Mouse (Mus musculus) heart, postnatal 0 days (tissue): ENCODE results near the gene Mplkip. TPM values are rescaled to one million over a fixed set of nuclear protein-coding genes. Genes with fewer than 3 reads are reported as not detected.

Source experiments
- ATAC-seq: fragments of 200-750 bp; cut with Nextera tagmentation; 2 replicates; pipeline ENCODE4 v1.8.0; 2017; ENCODE audit warnings: low read depth, moderate number of reproducible peaks, moderate library complexity; ENCODE audit not compliant: insufficient read depth
- DNase-seq: peaks from one replicate; pipeline ENCODE4 v3.0.0-alpha.2; 2016; ENCODE audit warnings: low spot score
- H3K27ac ChIP-seq: fragments of 300-500 bp; sonication (generic); 2 replicates; pipeline ENCODE4 v1.5.1; 2014; ENCODE audit warnings: low read depth, mild to moderate bottlenecking
- H3K27me3 ChIP-seq: fragments of 300-500 bp; sonication (generic); 2 replicates; pipeline ENCODE4 v1.6.1; 2014; ENCODE audit warnings: low read length, mixed read lengths; ENCODE audit not compliant: control insufficient read depth, insufficient read depth
- H3K36me3 ChIP-seq: fragments of 300-500 bp; sonication (generic); replicated peaks from 2 replicates; pipeline ENCODE4 v1.6.1; 2014; ENCODE audit warnings: low read length, mixed read lengths; ENCODE audit not compliant: control insufficient read depth, insufficient read depth
- H3K4me1 ChIP-seq: fragments of 300-500 bp; sonication (generic); 2 replicates; pipeline ENCODE4 v1.6.1; 2014; ENCODE audit warnings: antibody characterized with exemption; ENCODE audit not compliant: control insufficient read depth, insufficient read depth
- H3K4me2 ChIP-seq: fragments of 300-500 bp; sonication (generic); 2 replicates; pipeline ENCODE4 v1.6.1; 2014; ENCODE audit warnings: low read depth, mild to moderate bottlenecking, low read length, moderate library complexity
- H3K4me3 ChIP-seq: fragments of 300-500 bp; sonication (generic); 2 replicates; pipeline ENCODE4 v1.5.1; 2014; ENCODE audit warnings: low read depth, low read length
- H3K9ac ChIP-seq: fragments of 300-500 bp; sonication (generic); replicated peaks from 2 replicates; pipeline ENCODE4 v1.6.1; 2014; ENCODE audit warnings: low read depth, low read length, mixed read lengths
- H3K9me3 ChIP-seq: fragments of 300-500 bp; sonication (generic); replicated peaks from 2 replicates; pipeline ENCODE4 v1.6.1; 2016; ENCODE audit warnings: low read length; ENCODE audit not compliant: control insufficient read depth
- CTCF ChIP-seq: IDR thresholded peaks from 2 replicates; pipeline ENCODE4 v1.5.1; 2016; ENCODE audit warnings: antibody characterized with exemption, control low read depth, low read depth
- EP300 ChIP-seq: IDR thresholded peaks from 2 replicates; pipeline ENCODE4 v1.6.1; 2016; ENCODE audit warnings: antibody characterized with exemption, low read depth
- WGBS: fragments of 180-500 bp; shearing (Covaris S2); extraction: QIAGEN DNeasy Blood & Tissue Kit; methylation state at CpG from one replicate; pipeline ENCODE4 v1.1.7; 2014; 5-methylcytosine and 5-hydroxymethylcytosine counted together
- polyA plus RNA-seq: library from polyadenylated mRNA; unstranded; fragments of >200 nt; fragmentation: Nextera tagmentation; extraction: Ambion mirVana; gene quantifications from 2 replicates; pipeline ENCODE4 v1.2.1, GENCODE M21; 2015
- total RNA-seq: library from RNA; depleted of rRNA; stranded (reverse); fragments of >200 nt; gene quantifications from 2 replicates; pipeline ENCODE4 v1.2.3, GENCODE M21; 2014; ENCODE audit warnings: low replicate concordance

Gene Mplkip
- total and polyA plus RNA-seq, 2 experiments from 2014 or later, result 6.0 to 20.1 TPM

DNA sequence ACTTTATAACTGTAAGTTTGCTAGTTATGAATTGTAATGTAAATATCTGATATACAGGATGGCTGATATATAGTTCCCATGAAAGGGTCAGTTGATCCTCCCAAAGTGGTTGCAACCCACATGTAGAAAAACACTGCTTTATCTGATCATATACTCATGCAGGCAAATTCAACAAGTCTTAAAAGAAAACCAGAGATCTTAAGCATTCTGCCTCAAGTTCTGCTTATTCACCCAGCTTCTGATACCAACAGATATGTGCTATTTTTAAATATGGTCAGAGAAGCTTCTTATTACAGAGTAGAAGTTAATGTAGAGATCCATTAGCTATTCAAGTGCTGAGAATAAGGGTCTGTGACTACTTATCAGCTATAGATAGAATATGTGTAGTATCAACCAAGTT lies 6.3 kb downstream of the Mplkip start:
- DNase-seq (no peak), ATAC-seq (no peak)
- no peak for TF ChIP-seq EP300
- H3K9ac ChIP-seq, result no peak overlapping the region
- H3K4me3 ChIP-seq, result no peak overlapping the region
- no peaks in the 10 kb centered on the region for H3K27me3 ChIP-seq
- H3K4me1 ChIP-seq, result 0 out of 2 replicates have a peak, but pooled peaks cover 2% of the 10 kb centered on the region
- no peaks in the 10 kb centered on the region for H3K9me3 ChIP-seq
- H3K4me2 ChIP-seq, result no peak overlapping the region
- no peak overlapping the region for H3K27ac ChIP-seq
- H3K36me3 ChIP-seq, result no peaks in the 10 kb centered on the region

DNA sequence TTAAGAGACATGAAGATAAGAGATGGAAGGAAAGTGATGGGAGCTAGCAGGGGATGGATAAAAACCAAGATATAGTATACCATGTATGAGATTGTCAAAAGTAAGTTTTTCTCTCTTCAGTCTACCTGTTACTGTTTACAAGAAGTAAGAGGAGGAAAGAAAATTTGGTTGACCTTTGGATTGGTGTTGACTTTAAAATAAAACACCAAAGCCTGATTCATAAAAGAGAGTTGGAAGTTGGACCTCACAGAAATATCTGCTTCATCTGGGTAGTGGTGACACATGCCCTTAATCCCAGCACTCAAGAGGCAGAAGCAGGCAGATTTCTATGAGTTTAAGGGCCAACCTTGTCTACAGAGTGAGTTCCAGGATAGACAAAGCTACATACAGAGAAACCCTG lies 7.3 kb downstream of the Mplkip start:
- Histone ChIP-seq H3K27me3 (no peaks in the 10 kb centered on the region), H3K9ac (no peak overlapping the region), H3K4me1 (no peaks in the 10 kb centered on the region), H3K4me3 (no peak overlapping the region), H3K36me3 (no peaks in the 10 kb centered on the region), H3K27ac (no peak overlapping the region), H3K9me3 (no peaks in the 10 kb centered on the region), H3K4me2 (no peak overlapping the region)
- DNase-seq, result no peak
- no peak for TF ChIP-seq EP300
- no peak for TF ChIP-seq CTCF
- ATAC-seq, result no peak

DNA sequence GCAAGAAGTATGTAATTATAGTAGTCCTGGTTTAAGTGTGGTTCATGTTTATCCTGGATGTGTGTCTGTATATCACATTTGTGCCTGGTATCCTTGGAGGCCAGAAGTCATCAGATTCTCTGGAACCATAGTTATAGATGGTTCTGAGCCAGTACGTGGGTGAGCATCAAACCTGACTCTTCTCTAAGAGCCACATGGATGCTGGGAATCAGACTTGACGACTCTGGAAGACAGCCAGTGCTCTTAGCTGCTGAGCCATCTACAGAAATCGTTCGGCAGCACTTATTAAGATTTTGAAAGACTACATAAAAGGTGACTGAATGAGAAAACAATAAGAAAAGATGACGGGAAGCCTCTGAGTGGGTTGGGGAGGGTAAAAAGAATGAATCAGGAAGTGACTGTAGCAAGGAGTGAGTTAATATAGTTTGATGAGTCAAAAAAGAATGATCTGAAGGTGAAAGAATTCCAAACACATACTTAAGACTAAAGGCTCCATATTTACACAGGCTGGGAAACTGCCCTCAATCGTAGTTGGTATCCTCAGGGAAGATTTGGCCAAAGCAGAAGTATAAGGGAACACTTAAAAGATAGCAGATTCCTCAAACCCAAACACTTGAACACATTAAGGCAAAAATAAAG lies 10.3 kb downstream of the Mplkip start:
- no peak overlapping the region for H3K27ac ChIP-seq
- ATAC-seq (no peak), DNase-seq (no peak)
- H3K36me3 ChIP-seq, result no peaks in the 10 kb centered on the region
- H3K4me3 ChIP-seq, result no peak overlapping the region
- no peak overlapping the region for H3K4me2 ChIP-seq
- TF ChIP-seq EP300, result no peak
- TF ChIP-seq CTCF, result no peak
- H3K27me3 ChIP-seq, result no peaks in the 10 kb centered on the region
- WGBS, result 64% methylated on average over 6 of the region's 6 CpGs
- no peak overlapping the region for H3K9ac ChIP-seq
- no peaks in the 10 kb centered on the region for H3K9me3 ChIP-seq
- H3K4me1 ChIP-seq, result no peaks in the 10 kb centered on the region

DNA sequence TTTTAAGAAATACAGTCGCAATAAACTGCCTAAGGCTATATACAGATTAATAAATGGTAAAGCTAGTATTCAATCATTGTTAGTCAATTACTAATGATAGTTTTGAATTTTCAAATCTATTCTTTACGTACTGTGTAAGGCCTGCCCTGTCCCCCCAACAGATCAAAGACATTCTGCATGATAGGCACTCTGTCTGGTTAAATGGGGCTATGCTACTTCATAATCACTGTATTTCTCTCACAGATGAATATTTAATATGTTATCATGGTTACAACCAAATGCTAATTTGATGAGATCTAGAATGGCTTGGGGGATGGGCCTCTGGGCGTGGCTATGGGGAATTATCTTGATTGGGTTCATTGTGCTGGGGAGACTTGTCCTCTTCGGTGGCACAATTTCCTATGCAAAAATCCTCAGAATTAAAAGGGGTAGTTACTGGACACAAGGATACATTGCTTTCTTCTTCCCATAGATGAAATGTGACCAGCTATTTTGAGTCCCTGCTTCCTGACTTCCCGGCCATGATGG lies 13.9 kb downstream of the Mplkip start:
- Histone ChIP-seq H3K27ac (no peak overlapping the region), H3K36me3 (no peaks in the 10 kb centered on the region), H3K4me2 (no peak overlapping the region), H3K4me1 (no peaks in the 10 kb centered on the region), H3K27me3 (no peaks in the 10 kb centered on the region), H3K4me3 (no peak overlapping the region), H3K9ac (no peak overlapping the region), H3K9me3 (no peaks in the 10 kb centered on the region)
- TF ChIP-seq CTCF, result no peak
- TF ChIP-seq EP300, result no peak
- no peak for ATAC-seq
- no peak for DNase-seq
- 89% methylated on average over 5 of the region's 5 CpGs for WGBS

DNA sequence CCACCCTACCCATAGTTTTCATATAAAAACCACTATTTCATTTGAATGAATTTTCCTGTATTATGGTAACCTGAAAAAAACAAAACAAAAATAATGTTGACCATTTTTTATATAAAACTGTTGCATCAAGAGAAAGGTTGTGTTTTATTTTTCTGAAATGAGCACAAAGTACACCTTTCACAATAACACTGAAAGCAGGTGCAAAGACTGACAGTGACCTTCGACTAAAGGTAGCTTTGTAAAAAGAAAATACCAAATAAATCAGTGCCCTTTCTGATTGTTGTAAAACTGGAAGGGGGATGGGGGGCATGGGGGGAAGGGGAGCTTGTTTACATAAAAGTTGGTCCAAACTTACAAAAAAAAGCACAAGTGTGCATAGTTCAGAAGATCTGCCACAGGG lies 22.4 kb downstream of the Mplkip start:
- H3K27me3 ChIP-seq, result no peaks in the 10 kb centered on the region
- H3K4me2 ChIP-seq, result no peak overlapping the region
- ATAC-seq (no peak), DNase-seq (no peak)
- 92% methylated on average over 1 of the region's 1 CpGs for WGBS
- TF ChIP-seq EP300 (no peak), CTCF (no peak)
- no peak overlapping the region for H3K4me3 ChIP-seq
- H3K36me3 ChIP-seq, result peaks cover 32% of the 10 kb centered on the region
- H3K27ac ChIP-seq, result no peak overlapping the region
- H3K9me3 ChIP-seq, result no peaks in the 10 kb centered on the region
- no peaks in the 10 kb centered on the region for H3K4me1 ChIP-seq
- H3K9ac ChIP-seq, result no peak overlapping the region

DNA sequence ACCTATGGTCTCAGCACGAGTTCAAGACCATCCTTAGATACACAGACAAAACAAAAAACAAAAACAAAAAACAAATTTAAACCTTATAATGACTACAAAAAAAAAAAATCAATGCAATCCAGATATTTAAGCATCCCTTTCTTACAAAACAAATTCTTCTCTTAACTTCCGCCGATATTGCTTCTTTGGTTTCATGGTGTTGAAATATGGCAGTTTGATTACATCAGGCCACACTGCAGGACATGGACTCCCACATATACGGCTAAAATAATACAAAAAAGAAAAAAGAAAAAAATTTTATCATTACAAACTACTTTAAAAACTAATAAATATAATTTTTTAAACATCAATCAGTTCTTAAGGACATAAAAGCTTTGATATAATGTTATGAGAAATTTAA lies 32.9 kb downstream of the Mplkip start:
- no peak for DNase-seq
- H3K9me3 ChIP-seq, result no peaks in the 10 kb centered on the region
- no peak overlapping the region for H3K9ac ChIP-seq
- no peak overlapping the region for H3K4me3 ChIP-seq
- H3K27me3 ChIP-seq, result no peaks in the 10 kb centered on the region
- TF ChIP-seq CTCF (no peak), EP300 (no peak)
- no peak overlapping the region for H3K27ac ChIP-seq
- H3K4me1 ChIP-seq, result no peaks in the 10 kb centered on the region
- ATAC-seq, result no peak
- 89% methylated on average over 4 of the region's 4 CpGs for WGBS
- peaks cover 17% of the 10 kb centered on the region for H3K36me3 ChIP-seq
- no peak overlapping the region for H3K4me2 ChIP-seq
